Mouse (Mus musculus) C2C12 (cell line): ENCODE measurements around the gene Doc2b. TPM values are rescaled to one million over a fixed set of nuclear protein-coding genes. Genes with fewer than 3 reads are reported as not detected.
A peak's percentile ranks its signal among the peaks of the same experiment; 100 is the strongest.
"Not testable (repeated sequence)": the region's sequence is repeated elsewhere in the genome, so short reads cannot be mapped to it uniquely, and the experiment has no call there.

ENCODE experiments used
- H3K27me3 ChIP-seq: one replicate; pipeline ENCODE4 v1.6.1; 2011; ENCODE audit not compliant: control insufficient read depth, insufficient read depth, insufficient read length
- H3K36me3 ChIP-seq: one replicate; pipeline ENCODE4 v1.6.1; 2011; ENCODE audit not compliant: control insufficient read depth, insufficient read depth
- H3K4me3 ChIP-seq: one replicate; pipeline ENCODE4 v1.5.1; 2011; ENCODE audit warnings: mild to moderate bottlenecking, control low read depth; ENCODE audit not compliant: poor library complexity, insufficient read depth, severe bottlenecking
- H3K79me2 ChIP-seq: one replicate; pipeline ENCODE4 v1.6.1; 2011; ENCODE audit not compliant: control insufficient read depth, insufficient read depth
- H3K79me3 ChIP-seq: one replicate; pipeline ENCODE4 v1.6.1; 2011; ENCODE audit warnings: low read depth, control low read depth
- H3ac ChIP-seq: one replicate; pipeline ENCODE3; 2011; ENCODE audit warnings: low read depth; ENCODE audit not compliant: control insufficient read depth, insufficient read length
- CEBPB ChIP-seq: IDR thresholded peaks from one replicate; pipeline ENCODE4 v1.6.1; 2011; ENCODE audit warnings: low read depth, mild to moderate bottlenecking, control low read depth, moderate library complexity
- CTCF ChIP-seq: IDR thresholded peaks from one replicate; pipeline ENCODE4 v1.5.1; 2011; ENCODE audit not compliant: control insufficient read depth, insufficient read depth, insufficient read length
- FOSL1 ChIP-seq: IDR thresholded peaks from one replicate; pipeline ENCODE4 v1.8.0; 2011; ENCODE audit warnings: mild to moderate bottlenecking, low read length; ENCODE audit not compliant: poor library complexity, insufficient read depth, severe bottlenecking
- MAX ChIP-seq: IDR thresholded peaks from one replicate; pipeline ENCODE4 v1.6.1; 2011; ENCODE audit warnings: mild to moderate bottlenecking, control low read depth
- MYOD1 ChIP-seq: IDR thresholded peaks from one replicate; pipeline ENCODE4 v1.6.1; 2011; ENCODE audit warnings: low read depth; ENCODE audit not compliant: control insufficient read depth, insufficient read length
- MYOG ChIP-seq: IDR thresholded peaks from one replicate; pipeline ENCODE4 v1.6.1; 2011; ENCODE audit not compliant: control insufficient read depth, insufficient read length; ENCODE audit errors: extremely low read depth
- USF1 ChIP-seq: IDR thresholded peaks from one replicate; pipeline ENCODE4 v1.6.1; 2011; ENCODE audit warnings: low read depth, mild to moderate bottlenecking, control low read depth, moderate library complexity
- polyA plus RNA-seq: library from polyadenylated mRNA; unstranded; fragments of >200 nt; fragmentation: generic; extraction: Trizol; gene quantifications from one replicate; pipeline ENCODE4 v1.2.1, GENCODE M21; 2012; ENCODE audit warnings: missing spikeins

Doc2b gene
- polyA plus RNA-seq, 1 experiment = 0.04 TPM

GRCm38 (mm10) chr11:75732434-75733226 is 63.2 kb downstream of the Doc2b start, which contains the start of gene Ywhae:
TSS of gene Ywhae (plus strand) at chr11:75732869.
- H3K4me3 ChIP-seq = peak within 1 kb of the TSS; percentile 67
- no peak for TF ChIP-seq CTCF
- peak; percentile 72 for TF ChIP-seq MAX
- TF ChIP-seq FOSL1 = no peak
- H3K79me3 ChIP-seq = peaks cover 44% of the 10 kb centered on the region
- H3ac ChIP-seq = peak within 1 kb of the TSS; percentile 89
- peaks cover 59% of the 10 kb centered on the region for H3K79me2 ChIP-seq
- no peaks in the 10 kb centered on the region for H3K27me3 ChIP-seq
- peaks cover 10% of the 10 kb centered on the region for H3K36me3 ChIP-seq

- not testable (repeated sequence) for H3K4me3 ChIP-seq, H3ac ChIP-seq, H3K36me3 ChIP-seq, H3K79me3 ChIP-seq, H3K79me2 ChIP-seq, H3K27me3 ChIP-seq
These were observed 68.2 kb downstream of the Doc2b start for GRCm38 (mm10) chr11:75727659-75728058.

- Histone ChIP-seq H3ac (no peak overlapping the region), H3K27me3 (no peaks in the 10 kb centered on the region), H3K36me3 (no peaks in the 10 kb centered on the region), H3K79me3 (no peaks in the 10 kb centered on the region), H3K4me3 (no peak overlapping the region), H3K79me2 (peaks cover 7% of the 10 kb centered on the region)
- TF ChIP-seq CTCF (no peak), CEBPB (no peak), FOSL1 (no peak), MAX (no peak), MYOD1 (no peak), USF1 (no peak), MYOG (no peak)
These were observed 68.7 kb downstream of the Doc2b start for GRCm38 (mm10) chr11:75727168-75727567.

- H3K36me3 ChIP-seq = no peaks in the 10 kb centered on the region
- H3K4me3 ChIP-seq = no peak overlapping the region
- no peak overlapping the region for H3ac ChIP-seq
- H3K27me3 ChIP-seq = no peaks in the 10 kb centered on the region
- no peaks in the 10 kb centered on the region for H3K79me3 ChIP-seq
- TF ChIP-seq MYOD1 = no peak
- TF ChIP-seq CEBPB = no peak
- TF ChIP-seq MAX = no peak
- no peak for TF ChIP-seq FOSL1
- no peak for TF ChIP-seq MYOG
- no peak for TF ChIP-seq USF1
- no peak for TF ChIP-seq CTCF
- H3K79me2 ChIP-seq = no peaks in the 10 kb centered on the region
These were observed 73.5 kb downstream of the Doc2b start for GRCm38 (mm10) chr11:75722339-75722738.

Other genes starting within 250 kb of the Doc2b start
- gene Pitpna, start 208.0 kb downstream of the Doc2b start, polyA plus RNA-seq = 118 TPM
- 8.9 TPM for gene Inpp5k, start 165.1 kb downstream of the Doc2b start, polyA plus RNA-seq
- gene Myo1c, start 145.5 kb downstream of the Doc2b start, polyA plus RNA-seq = 166 TPM
- gene Crk, start 116.8 kb downstream of the Doc2b start, polyA plus RNA-seq = 39.3 TPM
- gene Ywhae, start 63.2 kb downstream of the Doc2b start, polyA plus RNA-seq = 528 TPM
- 0.11 TPM for gene Rph3al, start 142.4 kb upstream of the Doc2b start, polyA plus RNA-seq
- gene 1700016K19Rik, start 203.9 kb upstream of the Doc2b start, polyA plus RNA-seq = not detected
- 8.0 TPM for gene Rflnb, start 231.7 kb upstream of the Doc2b start, polyA plus RNA-seq